Mouse (Mus musculus): ENCODE results near the gene Ctnnd2. TPM values are rescaled to one million over a fixed set of nuclear protein-coding genes. Genes with fewer than 3 reads are reported as not detected.

Ctnnd2 gene
- polyA plus RNA-seq, 1 experiment: 0.02 TPM

GRCm38 (mm10) chr15:30869673-30870512, 697.5 kb downstream of the Ctnnd2 start:
- no peaks in the 10 kb centered on the region for H3K79me2 ChIP-seq (ENCODE audit: control insufficient read depth, insufficient read depth)
- H3K27me3 ChIP-seq (ENCODE audit: control insufficient read depth, insufficient read depth, insufficient read length): no peaks in the 10 kb centered on the region
- no peaks in the 10 kb centered on the region for H3K36me3 ChIP-seq (ENCODE audit: control insufficient read depth, insufficient read depth)
- H3K4me3 ChIP-seq: no peak overlapping the region
- no peak overlapping the region for H3K4me2 ChIP-seq (ENCODE audit: low read depth)
- TF ChIP-seq TCF12 (IDR thresholded peaks at IDR 0.05; ENCODE audit: insufficient read depth, poor library complexity, severe bottlenecking) (no peak), TCF3 (IDR thresholded peaks at IDR 0.05; ENCODE audit: insufficient read length, low read depth) (no peak), POLR2A (IDR thresholded peaks at IDR 0.05; ENCODE audit: insufficient read length, low read depth) (no peak), MAX (IDR thresholded peaks at IDR 0.05; ENCODE audit: low read depth) (no peak), USF1 (IDR thresholded peaks at IDR 0.05; ENCODE audit: low read depth) (no peak), E2F4 (IDR thresholded peaks at IDR 0.05; ENCODE audit: insufficient read depth) (no peak), POLR2AphosphoS2 (IDR thresholded peaks at IDR 0.05; ENCODE audit: insufficient read length, low read depth) (no peak), REST (IDR thresholded peaks at IDR 0.05; ENCODE audit: insufficient read depth, insufficient read length) (no peak), CEBPB (IDR thresholded peaks at IDR 0.05; ENCODE audit: insufficient read depth, poor library complexity, severe bottlenecking) (no peak), SRF (IDR thresholded peaks at IDR 0.05; ENCODE audit: control insufficient read depth, insufficient read length, low read depth) (no peak), MYOG (IDR thresholded peaks at IDR 0.05; ENCODE audit: control insufficient read depth in 1 of 3, insufficient read depth in 1 of 3, insufficient read length in 2 of 3, low read depth in 2 of 3) (no peak), MYOD1 (IDR thresholded peaks at IDR 0.05; ENCODE audit: control insufficient read depth in 1 of 3, insufficient read length in 2 of 3, low read depth in 2 of 3) (no peak)
- H3ac ChIP-seq (ENCODE audit: control insufficient read depth, insufficient read length): no peak overlapping the region

- H3ac ChIP-seq (ENCODE audit: control insufficient read depth, insufficient read length): no peak overlapping the region
- no peak overlapping the region for H3K4me2 ChIP-seq (ENCODE audit: low read depth)
- no peaks in the 10 kb centered on the region for H3K79me2 ChIP-seq (ENCODE audit: control insufficient read depth, insufficient read depth)
- no peak for TF ChIP-seq TCF12 (IDR thresholded peaks at IDR 0.05; ENCODE audit: insufficient read depth, poor library complexity, severe bottlenecking)
- TF ChIP-seq POLR2AphosphoS2 (IDR thresholded peaks at IDR 0.05; ENCODE audit: insufficient read length, low read depth): no peak
- TF ChIP-seq REST (IDR thresholded peaks at IDR 0.05; ENCODE audit: insufficient read depth, insufficient read length): no peak
- no peak for TF ChIP-seq POLR2A (IDR thresholded peaks at IDR 0.05; ENCODE audit: insufficient read length, low read depth)
- no peak for TF ChIP-seq USF1 (IDR thresholded peaks at IDR 0.05; ENCODE audit: low read depth)
- TF ChIP-seq MAX (IDR thresholded peaks at IDR 0.05; ENCODE audit: low read depth): no peak
- TF ChIP-seq E2F4 (IDR thresholded peaks at IDR 0.05; ENCODE audit: insufficient read depth): no peak
- TF ChIP-seq TCF3 (IDR thresholded peaks at IDR 0.05; ENCODE audit: insufficient read length, low read depth): no peak
- TF ChIP-seq CEBPB (IDR thresholded peaks at IDR 0.05; ENCODE audit: insufficient read depth, poor library complexity, severe bottlenecking): no peak
- TF ChIP-seq SRF (IDR thresholded peaks at IDR 0.05; ENCODE audit: control insufficient read depth, insufficient read length, low read depth): no peak
- no peak for TF ChIP-seq MYOD1 (IDR thresholded peaks at IDR 0.05; ENCODE audit: control insufficient read depth in 1 of 3, insufficient read length in 2 of 3, low read depth in 2 of 3)
- TF ChIP-seq MYOG (IDR thresholded peaks at IDR 0.05; ENCODE audit: control insufficient read depth in 1 of 3, insufficient read depth in 1 of 3, insufficient read length in 2 of 3, low read depth in 2 of 3): no peak
- no peak overlapping the region for H3K4me3 ChIP-seq
- no peaks in the 10 kb centered on the region for H3K36me3 ChIP-seq (ENCODE audit: control insufficient read depth, insufficient read depth)
- H3K27me3 ChIP-seq (ENCODE audit: control insufficient read depth, insufficient read depth, insufficient read length): no peaks in the 10 kb centered on the region
These were observed 703.1 kb downstream of the Ctnnd2 start for GRCm38 (mm10) chr15:30875523-30875922.

GRCm38 (mm10) chr15:30884692-30885334, 712.4 kb downstream of the Ctnnd2 start:
- no peak for TF ChIP-seq E2F4 (IDR thresholded peaks at IDR 0.05; ENCODE audit: insufficient read depth)
- no peak for TF ChIP-seq CEBPB (IDR thresholded peaks at IDR 0.05; ENCODE audit: insufficient read depth, poor library complexity, severe bottlenecking)
- no peak for TF ChIP-seq REST (IDR thresholded peaks at IDR 0.05; ENCODE audit: insufficient read depth, insufficient read length)
- no peak for TF ChIP-seq TCF12 (IDR thresholded peaks at IDR 0.05; ENCODE audit: insufficient read depth, poor library complexity, severe bottlenecking)
- TF ChIP-seq MYOG (IDR thresholded peaks at IDR 0.05; ENCODE audit: control insufficient read depth in 1 of 3, insufficient read depth in 1 of 3, insufficient read length in 2 of 3, low read depth in 2 of 3): no peak
- no peak for TF ChIP-seq MAX (IDR thresholded peaks at IDR 0.05; ENCODE audit: low read depth)
- no peak for TF ChIP-seq SRF (IDR thresholded peaks at IDR 0.05; ENCODE audit: control insufficient read depth, insufficient read length, low read depth)
- no peak for TF ChIP-seq MYOD1 (IDR thresholded peaks at IDR 0.05; ENCODE audit: control insufficient read depth in 1 of 3, insufficient read length in 2 of 3, low read depth in 2 of 3)
- TF ChIP-seq POLR2AphosphoS2 (IDR thresholded peaks at IDR 0.05; ENCODE audit: insufficient read length, low read depth): no peak
- TF ChIP-seq TCF3 (IDR thresholded peaks at IDR 0.05; ENCODE audit: insufficient read length, low read depth): no peak
- Histone ChIP-seq H3K36me3 (ENCODE audit: control insufficient read depth, insufficient read depth) (no peaks in the 10 kb centered on the region), H3K4me2 (ENCODE audit: low read depth) (no peak overlapping the region), H3ac (ENCODE audit: control insufficient read depth, insufficient read length) (no peak overlapping the region), H3K4me3 (no peak overlapping the region), H3K79me2 (ENCODE audit: control insufficient read depth, insufficient read depth) (no peaks in the 10 kb centered on the region), H3K27me3 (ENCODE audit: control insufficient read depth, insufficient read depth, insufficient read length) (peaks cover 8% of the 10 kb centered on the region)

GRCm38 (mm10) chr15:30885410-30885809, 713.0 kb downstream of the Ctnnd2 start:
- Histone ChIP-seq H3K79me2 (ENCODE audit: control insufficient read depth, insufficient read depth) (no peaks in the 10 kb centered on the region), H3K4me2 (ENCODE audit: low read depth) (no peak overlapping the region), H3K27me3 (ENCODE audit: control insufficient read depth, insufficient read depth, insufficient read length) (peaks cover 8% of the 10 kb centered on the region), H3K36me3 (ENCODE audit: control insufficient read depth, insufficient read depth) (no peaks in the 10 kb centered on the region), H3ac (ENCODE audit: control insufficient read depth, insufficient read length) (no peak overlapping the region), H3K4me3 (no peak overlapping the region)
- TF ChIP-seq MYOD1 (IDR thresholded peaks at IDR 0.05; ENCODE audit: control insufficient read depth in 1 of 3, insufficient read length in 2 of 3, low read depth in 2 of 3) (no peak), POLR2AphosphoS2 (IDR thresholded peaks at IDR 0.05; ENCODE audit: insufficient read length, low read depth) (no peak), POLR2A (IDR thresholded peaks at IDR 0.05; ENCODE audit: insufficient read length, low read depth) (no peak), CEBPB (IDR thresholded peaks at IDR 0.05; ENCODE audit: insufficient read depth, poor library complexity, severe bottlenecking) (no peak), USF1 (IDR thresholded peaks at IDR 0.05; ENCODE audit: low read depth) (no peak), SRF (IDR thresholded peaks at IDR 0.05; ENCODE audit: control insufficient read depth, insufficient read length, low read depth) (no peak), MAX (IDR thresholded peaks at IDR 0.05; ENCODE audit: low read depth) (no peak), REST (IDR thresholded peaks at IDR 0.05; ENCODE audit: insufficient read depth, insufficient read length) (no peak), E2F4 (IDR thresholded peaks at IDR 0.05; ENCODE audit: insufficient read depth) (no peak), TCF3 (IDR thresholded peaks at IDR 0.05; ENCODE audit: insufficient read length, low read depth) (no peak), TCF12 (IDR thresholded peaks at IDR 0.05; ENCODE audit: insufficient read depth, poor library complexity, severe bottlenecking) (no peak), MYOG (IDR thresholded peaks at IDR 0.05; ENCODE audit: control insufficient read depth in 1 of 3, insufficient read depth in 1 of 3, insufficient read length in 2 of 3, low read depth in 2 of 3) (no peak)
